Mouse (Mus musculus) lung, adult 2 months (tissue): Measurements from ENCODE around the gene Mapk8ip3.
A peak's percentile ranks its signal among the peaks of the same experiment; 100 is the strongest.
"Not testable (repeated sequence)": the region's sequence is repeated elsewhere in the genome, so short reads cannot be mapped to it uniquely, and the experiment has no call there.

Source experiments
- CTCF ChIP-seq: fragments of 200-500 bp; IDR thresholded peaks from 2 replicates; pipeline ENCODE4 v1.5.1; 2011; ENCODE audit warnings: mild to moderate bottlenecking, low read length, control low read depth; ENCODE audit not compliant: insufficient read depth
- POLR2A ChIP-seq: fragments of 200-500 bp; IDR thresholded peaks from 2 replicates; pipeline ENCODE4 v1.6.1; 2011; ENCODE audit warnings: low read depth, mild to moderate bottlenecking, control low read depth, low read length, borderline replicate concordance; ENCODE audit errors: extremely low read depth

DNA sequence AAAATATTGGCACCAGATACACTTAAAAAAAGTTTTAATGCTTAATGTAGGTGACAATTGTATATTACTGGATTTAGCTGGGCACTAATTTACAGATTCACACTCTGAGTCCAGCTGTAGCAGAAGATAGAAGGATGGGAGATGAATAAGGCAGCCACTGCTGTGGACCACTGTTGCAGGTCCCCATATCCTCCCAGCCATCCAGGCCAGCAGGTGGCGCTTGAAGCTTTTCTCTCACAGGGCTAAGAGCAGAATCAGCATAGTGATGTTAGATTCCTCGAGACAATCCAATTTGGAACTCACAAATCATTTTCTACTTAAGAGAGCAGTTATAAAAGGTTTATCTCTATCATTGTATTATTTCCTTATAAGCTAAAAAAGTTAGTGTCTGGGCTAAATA lies 5.7 kb upstream of the Mapk8ip3 start:
- peak; percentile 47 for TF ChIP-seq CTCF
- not testable (repeated sequence) for TF ChIP-seq POLR2A
